Mouse (Mus musculus) intestine, embryonic 15.5 days (tissue): ENCODE data around the gene Mphosph8. TPM values are rescaled to one million over a fixed set of nuclear protein-coding genes. Genes with fewer than 3 reads are reported as not detected.

Source experiments
- ATAC-seq: fragments of 200-750 bp; cut with Nextera tagmentation; 2 replicates; pipeline ENCODE4 v1.8.0; 2017; ENCODE audit warnings: moderate TSS enrichment, moderate library complexity
- H3K27ac ChIP-seq: fragments of 300-500 bp; sonication (generic); 2 replicates; pipeline ENCODE4 v1.5.1; 2015; ENCODE audit warnings: mild to moderate bottlenecking, inconsistent platforms
- H3K27me3 ChIP-seq: fragments of 300-500 bp; sonication (generic); replicated peaks from 2 replicates; pipeline ENCODE4 v1.6.1; 2015; ENCODE audit warnings: inconsistent platforms
- H3K36me3 ChIP-seq: fragments of 300-500 bp; sonication (generic); 2 replicates; pipeline ENCODE4 v1.6.1; 2015; ENCODE audit warnings: inconsistent platforms
- H3K4me1 ChIP-seq: fragments of 300-500 bp; sonication (generic); replicated peaks from 2 replicates; pipeline ENCODE4 v1.6.1; 2015; ENCODE audit warnings: inconsistent platforms
- H3K4me2 ChIP-seq: fragments of 300-500 bp; sonication (generic); replicated peaks from 2 replicates; pipeline ENCODE4 v1.6.1; 2015; ENCODE audit warnings: mild to moderate bottlenecking, inconsistent platforms
- H3K4me3 ChIP-seq: fragments of 300-500 bp; sonication (generic); replicated peaks from 2 replicates; pipeline ENCODE4 v1.5.1; 2015; ENCODE audit warnings: inconsistent platforms
- H3K9ac ChIP-seq: fragments of 300-500 bp; sonication (generic); 2 replicates; pipeline ENCODE4 v1.6.1; 2015; ENCODE audit warnings: inconsistent platforms
- H3K9me3 ChIP-seq: fragments of 300-500 bp; sonication (generic); 2 replicates; pipeline ENCODE4 v1.6.1; 2016; ENCODE audit warnings: inconsistent platforms
- WGBS: fragments of 180-500 bp; shearing (Covaris S2); methylation state at CpG from one replicate; pipeline ENCODE4 v1.1.7; 2015; 5-methylcytosine and 5-hydroxymethylcytosine counted together
- polyA plus RNA-seq: library from polyadenylated mRNA; unstranded; fragments of >200 nt; fragmentation: Nextera tagmentation; extraction: Ambion mirVana; gene quantifications from 2 replicates; pipeline ENCODE4 v1.2.1, GENCODE M21; 2015

Mphosph8 gene
- polyA plus RNA-seq = 26.3 and 26.5 TPM in 2 replicates

GRCm38 (mm10) chr14:56667969-56668802, at the start of gene Mphosph8:
Gene Mphosph8, plus strand, starts transcription at chr14:56668248.
- peak; percentile 100 for ATAC-seq
- H3K4me1 ChIP-seq = peaks cover 12% of the 10 kb centered on the region
- H3K4me2 ChIP-seq = peak within 1 kb of the TSS; percentile 79
- WGBS = under 1% methylated on average over 70 of the region's 70 CpGs
- peaks cover 6% of the 10 kb centered on the region for H3K36me3 ChIP-seq
- peak within 1 kb of the TSS; percentile 67 for H3K4me3 ChIP-seq
- H3K27me3 ChIP-seq = no peaks in the 10 kb centered on the region
- no peaks in the 10 kb centered on the region for H3K9me3 ChIP-seq
- peak within 1 kb of the TSS; percentile 62 for H3K9ac ChIP-seq
- peak within 1 kb of the TSS; percentile 82 for H3K27ac ChIP-seq

- no peaks in the 10 kb centered on the region; the same call in 1 of the 2 replicates for H3K36me3 ChIP-seq
- H3K4me1 ChIP-seq = no peaks in the 10 kb centered on the region
- no peak overlapping the region for H3K9ac ChIP-seq
- no peak overlapping the region for H3K4me3 ChIP-seq
- H3K9me3 ChIP-seq = no peaks in the 10 kb centered on the region
- 87% methylated on average over 8 of the region's 8 CpGs for WGBS
- H3K4me2 ChIP-seq = no peak overlapping the region
- H3K27me3 ChIP-seq = no peaks in the 10 kb centered on the region
- no peak overlapping the region for H3K27ac ChIP-seq
- ATAC-seq = no peak
Observed at GRCm38 (mm10) chr14:56620425-56620824, 47.6 kb upstream of the Mphosph8 start.

- Histone ChIP-seq H3K4me3 (no peak overlapping the region), H3K9ac (no peak overlapping the region), H3K4me1 (no peaks in the 10 kb centered on the region), H3K27me3 (no peaks in the 10 kb centered on the region), H3K9me3 (no peaks in the 10 kb centered on the region), H3K36me3 (no peaks in the 10 kb centered on the region; the same call in 1 of the 2 replicates), H3K4me2 (no peak overlapping the region), H3K27ac (no peak overlapping the region)
- WGBS = 66% methylated on average over 4 of the region's 4 CpGs
- peak; percentile 59; the same call in 1 of the 2 replicates for ATAC-seq
Observed at GRCm38 (mm10) chr14:56626202-56626601, 41.8 kb upstream of the Mphosph8 start.

- ATAC-seq = no peak
- Histone ChIP-seq H3K9me3 (no peaks in the 10 kb centered on the region), H3K27ac (no peak overlapping the region), H3K36me3 (no peaks in the 10 kb centered on the region; the same call in 1 of the 2 replicates), H3K4me2 (no peak overlapping the region), H3K4me3 (no peak overlapping the region), H3K27me3 (no peaks in the 10 kb centered on the region), H3K4me1 (no peaks in the 10 kb centered on the region), H3K9ac (no peak overlapping the region)
- 94% methylated on average over 3 of the region's 3 CpGs for WGBS
Observed at GRCm38 (mm10) chr14:56628336-56628735, 39.7 kb upstream of the Mphosph8 start.

- Histone ChIP-seq H3K36me3 (no peaks in the 10 kb centered on the region), H3K9ac (no peak overlapping the region), H3K27me3 (no peaks in the 10 kb centered on the region), H3K9me3 (no peaks in the 10 kb centered on the region), H3K4me3 (no peak overlapping the region), H3K4me2 (no peak overlapping the region), H3K4me1 (no peaks in the 10 kb centered on the region), H3K27ac (no peak overlapping the region)
- WGBS = 93% methylated on average over 2 of the region's 2 CpGs
- ATAC-seq = no peak
Observed at GRCm38 (mm10) chr14:56631109-56631508, 36.9 kb upstream of the Mphosph8 start.

- Histone ChIP-seq H3K4me3 (no peak overlapping the region), H3K4me1 (no peaks in the 10 kb centered on the region), H3K27ac (no peak overlapping the region), H3K9ac (no peak overlapping the region), H3K4me2 (no peak overlapping the region), H3K27me3 (no peaks in the 10 kb centered on the region), H3K9me3 (no peaks in the 10 kb centered on the region), H3K36me3 (no peaks in the 10 kb centered on the region)
- WGBS = 62% methylated on average over 7 of the region's 7 CpGs
- no peak for ATAC-seq
Observed at GRCm38 (mm10) chr14:56647206-56647605, 20.8 kb upstream of the Mphosph8 start.

GRCm38 (mm10) chr14:56649448-56649847, 18.6 kb upstream of the Mphosph8 start:
- no peak overlapping the region for H3K4me3 ChIP-seq
- H3K27me3 ChIP-seq = no peaks in the 10 kb centered on the region
- H3K9ac ChIP-seq = no peak overlapping the region
- H3K36me3 ChIP-seq = no peaks in the 10 kb centered on the region
- no peak for ATAC-seq
- H3K4me2 ChIP-seq = no peak overlapping the region
- H3K27ac ChIP-seq = no peak overlapping the region
- peaks cover 3% of the 10 kb centered on the region; the same call in 1 of the 2 replicates for H3K9me3 ChIP-seq
- H3K4me1 ChIP-seq = no peaks in the 10 kb centered on the region

GRCm38 (mm10) chr14:56665651-56666050, 2.4 kb upstream of the Mphosph8 start:
- Histone ChIP-seq H3K4me1 (peaks cover 12% of the 10 kb centered on the region), H3K9me3 (no peaks in the 10 kb centered on the region), H3K9ac (no peak overlapping the region), H3K27ac (no peak overlapping the region), H3K27me3 (no peaks in the 10 kb centered on the region), H3K4me3 (no peak overlapping the region), H3K4me2 (no peak overlapping the region), H3K36me3 (no peaks in the 10 kb centered on the region)
- 32% methylated on average over 5 of the region's 5 CpGs for WGBS
- no peak for ATAC-seq

GRCm38 (mm10) chr14:56666909-56667308, 1.1 kb upstream of the Mphosph8 start:
- Histone ChIP-seq H3K27me3 (no peaks in the 10 kb centered on the region), H3K27ac (no peak overlapping the region), H3K36me3 (no peaks in the 10 kb centered on the region), H3K4me1 (peaks cover 12% of the 10 kb centered on the region), H3K4me3 (no peak overlapping the region), H3K9me3 (no peaks in the 10 kb centered on the region), H3K9ac (no peak overlapping the region), H3K4me2 (peak overlapping the region; percentile 60; the same call in 1 of the 2 replicates)
- no peak for ATAC-seq
- WGBS = 81% methylated on average over 3 of the region's 3 CpGs

- 3% methylated on average over 13 of the region's 13 CpGs for WGBS
- no peak for ATAC-seq
- peak overlapping the region; percentile 79 for H3K4me2 ChIP-seq
- H3K27ac ChIP-seq = peak overlapping the region; percentile 82; the same call in 1 of the 2 replicates
- H3K36me3 ChIP-seq = peaks cover 7% of the 10 kb centered on the region
- peaks cover 12% of the 10 kb centered on the region for H3K4me1 ChIP-seq
- peak overlapping the region; percentile 58 for H3K9ac ChIP-seq
- H3K4me3 ChIP-seq = peak overlapping the region; percentile 67
- H3K9me3 ChIP-seq = no peaks in the 10 kb centered on the region
- no peaks in the 10 kb centered on the region for H3K27me3 ChIP-seq
Observed at GRCm38 (mm10) chr14:56669046-56669620, 1.1 kb downstream of the Mphosph8 start.

- no peak overlapping the region for H3K9ac ChIP-seq
- H3K36me3 ChIP-seq = peaks cover 12% of the 10 kb centered on the region
- H3K4me1 ChIP-seq = no peaks in the 10 kb centered on the region
- H3K4me3 ChIP-seq = no peak overlapping the region
- no peaks in the 10 kb centered on the region for H3K27me3 ChIP-seq
- H3K27ac ChIP-seq = no peak overlapping the region
- WGBS = 26% methylated on average over 1 of the region's 1 CpGs
- no peaks in the 10 kb centered on the region for H3K9me3 ChIP-seq
- no peak for ATAC-seq
- H3K4me2 ChIP-seq = no peak overlapping the region
Observed at GRCm38 (mm10) chr14:56685426-56685825, 17.4 kb downstream of the Mphosph8 start.

GRCm38 (mm10) chr14:56689116-56689515, 21.1 kb downstream of the Mphosph8 start:
- no peaks in the 10 kb centered on the region for H3K4me1 ChIP-seq
- ATAC-seq = no peak
- H3K9me3 ChIP-seq = no peaks in the 10 kb centered on the region
- H3K9ac ChIP-seq = no peak overlapping the region
- no peak overlapping the region for H3K4me2 ChIP-seq
- no peak overlapping the region for H3K27ac ChIP-seq
- H3K4me3 ChIP-seq = no peak overlapping the region
- H3K27me3 ChIP-seq = no peaks in the 10 kb centered on the region
- WGBS = 88% methylated on average over 1 of the region's 1 CpGs
- peaks cover 17% of the 10 kb centered on the region for H3K36me3 ChIP-seq
